Mouse (Mus musculus): ENCODE results near the gene She. TPM values are rescaled to one million over a fixed set of nuclear protein-coding genes. Genes with fewer than 3 reads are reported as not detected.

She gene
- polyA plus RNA-seq, 1 experiment from 2014 or later, result 2.6 TPM

GRCm38 (mm10) chr3:89819897-89820296 is 11.3 kb upstream of the She start:
- H3K4me1 ChIP-seq, result no peaks in the 10 kb centered on the region
- no peaks in the 10 kb centered on the region for H3K9me3 ChIP-seq
- no peak overlapping the region for H3K9ac ChIP-seq (replicated peaks)
- 72% methylated on average over 7 of the region's 7 CpGs for WGBS
- H3K36me3 ChIP-seq, result no peaks in the 10 kb centered on the region
- H3K27me3 ChIP-seq, result no peaks in the 10 kb centered on the region
- H3K27ac ChIP-seq (replicated peaks), result no peak overlapping the region
- no peak overlapping the region for H3K4me2 ChIP-seq (replicated peaks)
- H3K4me3 ChIP-seq, result no peak overlapping the region
- ATAC-seq (ENCODE audit: low FRiP score, low read depth), result no peak

GRCm38 (mm10) chr3:89820311-89821095 is 10.7 kb upstream of the She start:
- ATAC-seq (ENCODE audit: low FRiP score, low read depth), result no peak
- 89% methylated on average over 12 of the region's 12 CpGs for WGBS
- Histone ChIP-seq H3K9me3 (no peaks in the 10 kb centered on the region), H3K27me3 (no peaks in the 10 kb centered on the region), H3K36me3 (no peaks in the 10 kb centered on the region), H3K4me3 (no peak overlapping the region), H3K9ac (replicated peaks) (no peak overlapping the region), H3K4me1 (no peaks in the 10 kb centered on the region), H3K4me2 (replicated peaks) (no peak overlapping the region), H3K27ac (replicated peaks) (no peak overlapping the region)

GRCm38 (mm10) chr3:89821096-89821513 is 10.1 kb upstream of the She start:
- Histone ChIP-seq H3K27me3 (no peaks in the 10 kb centered on the region), H3K9ac (replicated peaks) (no peak overlapping the region), H3K36me3 (no peaks in the 10 kb centered on the region), H3K27ac (replicated peaks) (no peak overlapping the region), H3K4me3 (no peak overlapping the region), H3K4me2 (replicated peaks) (no peak overlapping the region), H3K9me3 (no peaks in the 10 kb centered on the region), H3K4me1 (no peaks in the 10 kb centered on the region)
- ATAC-seq (ENCODE audit: low FRiP score, low read depth), result no peak
- 88% methylated on average over 11 of the region's 11 CpGs for WGBS

- no peak for ATAC-seq (ENCODE audit: low FRiP score, low read depth)
- H3K4me1 ChIP-seq, result no peaks in the 10 kb centered on the region
- H3K9ac ChIP-seq (replicated peaks), result no peak overlapping the region
- H3K4me2 ChIP-seq (replicated peaks), result no peak overlapping the region
- no peaks in the 10 kb centered on the region for H3K36me3 ChIP-seq
- H3K27ac ChIP-seq (replicated peaks), result no peak overlapping the region
- 75% methylated on average over 10 of the region's 10 CpGs for WGBS
- no peaks in the 10 kb centered on the region for H3K9me3 ChIP-seq
- no peak overlapping the region for H3K4me3 ChIP-seq
- H3K27me3 ChIP-seq, result no peaks in the 10 kb centered on the region
Observed at GRCm38 (mm10) chr3:89821548-89822480, 9.4 kb upstream of the She start.

GRCm38 (mm10) chr3:89823594-89823993 is 7.6 kb upstream of the She start:
- Histone ChIP-seq H3K9me3 (no peaks in the 10 kb centered on the region), H3K36me3 (no peaks in the 10 kb centered on the region), H3K27ac (replicated peaks) (no peak overlapping the region), H3K27me3 (peaks cover 6% of the 10 kb centered on the region), H3K4me3 (no peak overlapping the region), H3K4me2 (replicated peaks) (no peak overlapping the region), H3K9ac (replicated peaks) (no peak overlapping the region), H3K4me1 (no peaks in the 10 kb centered on the region)
- ATAC-seq (ENCODE audit: low FRiP score, low read depth), result no peak
- 60% methylated on average over 2 of the region's 2 CpGs for WGBS

GRCm38 (mm10) chr3:89826295-89826694 is 4.9 kb upstream of the She start:
- Histone ChIP-seq H3K4me2 (replicated peaks) (no peak overlapping the region), H3K27me3 (peaks cover 33% of the 10 kb centered on the region), H3K9me3 (no peaks in the 10 kb centered on the region), H3K27ac (replicated peaks) (no peak overlapping the region), H3K4me3 (no peak overlapping the region), H3K36me3 (no peaks in the 10 kb centered on the region), H3K9ac (replicated peaks) (no peak overlapping the region), H3K4me1 (peaks cover 5% of the 10 kb centered on the region)
- WGBS, result 62% methylated on average over 3 of the region's 3 CpGs
- no peak for ATAC-seq (ENCODE audit: low FRiP score, low read depth)

- no peaks in the 10 kb centered on the region for H3K36me3 ChIP-seq
- H3K4me3 ChIP-seq, result no peak overlapping the region
- peaks cover 12% of the 10 kb centered on the region for H3K4me1 ChIP-seq
- H3K9me3 ChIP-seq, result no peaks in the 10 kb centered on the region
- H3K27ac ChIP-seq (replicated peaks), result no peak overlapping the region
- H3K27me3 ChIP-seq, result peaks cover 39% of the 10 kb centered on the region
- WGBS, result 48% methylated on average over 8 of the region's 8 CpGs
- no peak for ATAC-seq (ENCODE audit: low FRiP score, low read depth)
- H3K4me2 ChIP-seq (replicated peaks), result no peak overlapping the region
- no peak overlapping the region for H3K9ac ChIP-seq (replicated peaks)
Observed at GRCm38 (mm10) chr3:89835362-89835761, 4.2 kb downstream of the She start.

- 76% methylated on average over 4 of the region's 4 CpGs for WGBS
- no peaks in the 10 kb centered on the region for H3K4me1 ChIP-seq
Observed at GRCm38 (mm10) chr3:89842258-89842657, 11.1 kb downstream of the She start.

GRCm38 (mm10) chr3:89843148-89843547 is 12.0 kb downstream of the She start:
- Histone ChIP-seq H3K9me3 (peaks cover 4% of the 10 kb centered on the region; the same call in 1 of the 2 replicates), H3K4me3 (no peak overlapping the region), H3K4me2 (replicated peaks) (no peak overlapping the region), H3K27ac (replicated peaks) (no peak overlapping the region), H3K4me1 (no peaks in the 10 kb centered on the region), H3K27me3 (no peaks in the 10 kb centered on the region), H3K9ac (replicated peaks) (no peak overlapping the region), H3K36me3 (no peaks in the 10 kb centered on the region)
- WGBS, result 78% methylated on average over 9 of the region's 9 CpGs
- ATAC-seq (ENCODE audit: low FRiP score, low read depth), result no peak

More at GRCm38 (mm10) chr3:89842258-89842657, 11.1 kb downstream of the She start:
- peaks cover 4% of the 10 kb centered on the region; the same call in 1 of the 2 replicates for H3K9me3 ChIP-seq
- no peak overlapping the region for H3K27ac ChIP-seq (replicated peaks)
- ATAC-seq (ENCODE audit: low FRiP score, low read depth), result no peak
- no peaks in the 10 kb centered on the region for H3K27me3 ChIP-seq
- no peak overlapping the region for H3K4me3 ChIP-seq
- H3K9ac ChIP-seq (replicated peaks), result no peak overlapping the region
- H3K4me2 ChIP-seq (replicated peaks), result no peak overlapping the region
- no peaks in the 10 kb centered on the region for H3K36me3 ChIP-seq

GRCm38 (mm10) chr3:89845814-89846213 is 14.6 kb downstream of the She start:
- no peaks in the 10 kb centered on the region for H3K4me1 ChIP-seq
- H3K9ac ChIP-seq (replicated peaks), result no peak overlapping the region
- no peak overlapping the region for H3K4me2 ChIP-seq (replicated peaks)
- H3K36me3 ChIP-seq, result no peaks in the 10 kb centered on the region
- H3K27ac ChIP-seq (replicated peaks), result no peak overlapping the region
- WGBS, result 82% methylated on average over 9 of the region's 9 CpGs
- no peak overlapping the region for H3K4me3 ChIP-seq
- peaks cover 4% of the 10 kb centered on the region; the same call in 1 of the 2 replicates for H3K9me3 ChIP-seq
- no peak for ATAC-seq (ENCODE audit: low FRiP score, low read depth)
- H3K27me3 ChIP-seq, result no peaks in the 10 kb centered on the region

- Histone ChIP-seq H3K9me3 (peaks cover 3% of the 10 kb centered on the region; the same call in 1 of the 2 replicates), H3K36me3 (no peaks in the 10 kb centered on the region), H3K27ac (replicated peaks) (no peak overlapping the region), H3K4me3 (no peak overlapping the region), H3K27me3 (no peaks in the 10 kb centered on the region), H3K9ac (replicated peaks) (no peak overlapping the region), H3K4me1 (no peaks in the 10 kb centered on the region), H3K4me2 (replicated peaks) (no peak overlapping the region)
- WGBS, result 79% methylated on average over 3 of the region's 3 CpGs
- ATAC-seq (ENCODE audit: low FRiP score, low read depth), result no peak
Observed at GRCm38 (mm10) chr3:89847126-89847525, 16.0 kb downstream of the She start.

- no peak for ATAC-seq (ENCODE audit: low FRiP score, low read depth)
Observed at GRCm38 (mm10) chr3:89847596-89847995, 16.4 kb downstream of the She start.

More at GRCm38 (mm10) chr3:89847596-89847995, 16.4 kb downstream of the She start:
- Histone ChIP-seq H3K4me3 (no peak overlapping the region), H3K27ac (replicated peaks) (no peak overlapping the region), H3K4me2 (replicated peaks) (no peak overlapping the region), H3K27me3 (no peaks in the 10 kb centered on the region), H3K9ac (replicated peaks) (no peak overlapping the region), H3K4me1 (no peaks in the 10 kb centered on the region), H3K9me3 (no peaks in the 10 kb centered on the region), H3K36me3 (no peaks in the 10 kb centered on the region)
- 87% methylated on average over 6 of the region's 6 CpGs for WGBS

All from midbrain, embryonic 12.5 days (tissue).